Mouse (Mus musculus) heart, embryonic 10.5 days (tissue): ENCODE measurements around the gene Mroh9. TPM values are rescaled to one million over a fixed set of nuclear protein-coding genes. Genes with fewer than 3 reads are reported as not detected.

ENCODE experiments used
- DNase-seq: peaks from one replicate; pipeline ENCODE4 v3.0.0-alpha.2; 2017; ENCODE audit warnings: low spot score
- H3K27ac ChIP-seq: fragments of 300-500 bp; sonication (generic); 2 replicates; pipeline ENCODE4 v1.5.1; 2016; ENCODE audit warnings: mild to moderate bottlenecking
- H3K27me3 ChIP-seq: fragments of 300-500 bp; sonication (generic); 2 replicates; pipeline ENCODE4 v1.6.1; 2016; ENCODE audit warnings: mild to moderate bottlenecking; ENCODE audit not compliant: poor library complexity, insufficient read depth, severe bottlenecking
- H3K36me3 ChIP-seq: fragments of 300-500 bp; sonication (generic); 2 replicates; pipeline ENCODE4 v1.6.1; 2016; ENCODE audit warnings: mild to moderate bottlenecking, moderate library complexity
- H3K4me1 ChIP-seq: fragments of 300-500 bp; sonication (generic); 2 replicates; pipeline ENCODE4 v1.6.1; 2016; ENCODE audit warnings: mild to moderate bottlenecking
- H3K4me3 ChIP-seq: fragments of 300-500 bp; sonication (generic); 2 replicates; pipeline ENCODE4 v1.5.1; 2016; ENCODE audit warnings: mild to moderate bottlenecking, moderate library complexity
- H3K9me3 ChIP-seq: fragments of 300-500 bp; sonication (generic); 2 replicates; pipeline ENCODE4 v1.6.1; 2016; ENCODE audit warnings: mild to moderate bottlenecking, moderate library complexity
- WGBS: fragments of 180-500 bp; shearing (Covaris S2); methylation state at CpG from one replicate; pipeline ENCODE4 v1.1.7; 2016; 5-methylcytosine and 5-hydroxymethylcytosine counted together
- polyA plus RNA-seq: library from polyadenylated mRNA; unstranded; fragments of >200 nt; fragmentation: Nextera tagmentation; extraction: Ambion mirVana; gene quantifications from 2 replicates; pipeline ENCODE4 v1.2.1, GENCODE M21; 2016

Gene Mroh9
- not detected in 2 replicates for polyA plus RNA-seq

DNA sequence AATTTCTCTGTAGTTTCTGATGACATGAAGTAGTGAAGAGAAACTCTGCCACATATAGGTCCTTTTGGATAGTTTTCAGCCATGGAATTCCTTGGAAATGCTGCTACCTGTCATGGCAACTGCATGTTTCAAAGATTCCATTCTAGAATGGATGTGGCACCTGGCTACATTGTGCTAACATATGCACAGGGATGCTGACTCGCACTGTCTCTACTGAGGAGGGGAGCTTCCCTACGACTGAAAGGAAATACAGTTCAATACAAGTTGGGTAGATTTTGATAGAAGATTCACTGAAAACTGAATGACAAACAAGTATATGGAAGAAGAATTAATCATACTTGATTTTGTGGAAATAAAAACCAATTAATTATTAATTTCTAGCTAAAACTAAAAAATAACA is at the start of gene Mroh9:
TSS of gene Mroh9 (minus strand) at position 101 of the 400 bp plus-strand sequence.
- H3K27me3 ChIP-seq = no peaks in the 10 kb centered on the region
- H3K4me1 ChIP-seq = no peaks in the 10 kb centered on the region
- H3K36me3 ChIP-seq = no peaks in the 10 kb centered on the region
- 82% methylated on average over 2 of the region's 2 CpGs for WGBS
- no peak within 1 kb of the TSS for H3K4me3 ChIP-seq
- no peaks in the 10 kb centered on the region for H3K9me3 ChIP-seq
- H3K27ac ChIP-seq = no peak within 1 kb of the TSS
- DNase-seq = no peak

DNA sequence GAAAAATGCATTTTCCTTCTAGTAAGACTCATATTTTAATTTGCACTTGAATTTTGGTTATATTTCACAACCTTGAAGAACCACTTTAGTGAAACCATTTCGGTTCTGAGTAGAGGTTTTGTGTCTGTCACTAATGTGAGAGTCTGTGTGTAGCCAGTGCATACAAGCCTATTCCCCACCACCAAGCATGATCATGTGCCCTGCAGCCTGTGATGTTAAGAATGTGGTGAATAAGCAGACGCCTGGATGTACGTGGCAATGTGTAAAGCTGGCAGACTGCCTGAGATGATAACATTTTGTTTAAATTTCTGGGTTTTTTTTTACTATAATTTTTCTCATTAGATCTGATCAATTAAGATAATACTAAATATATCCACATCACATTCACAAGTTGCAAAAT is 44.5 kb upstream of the Mroh9 start:
- Histone ChIP-seq H3K4me1 (no peaks in the 10 kb centered on the region), H3K36me3 (no peaks in the 10 kb centered on the region), H3K4me3 (no peak overlapping the region), H3K27me3 (no peaks in the 10 kb centered on the region), H3K27ac (no peak overlapping the region), H3K9me3 (no peaks in the 10 kb centered on the region)
- WGBS = 71% methylated on average over 3 of the region's 3 CpGs
- DNase-seq = no peak

DNA sequence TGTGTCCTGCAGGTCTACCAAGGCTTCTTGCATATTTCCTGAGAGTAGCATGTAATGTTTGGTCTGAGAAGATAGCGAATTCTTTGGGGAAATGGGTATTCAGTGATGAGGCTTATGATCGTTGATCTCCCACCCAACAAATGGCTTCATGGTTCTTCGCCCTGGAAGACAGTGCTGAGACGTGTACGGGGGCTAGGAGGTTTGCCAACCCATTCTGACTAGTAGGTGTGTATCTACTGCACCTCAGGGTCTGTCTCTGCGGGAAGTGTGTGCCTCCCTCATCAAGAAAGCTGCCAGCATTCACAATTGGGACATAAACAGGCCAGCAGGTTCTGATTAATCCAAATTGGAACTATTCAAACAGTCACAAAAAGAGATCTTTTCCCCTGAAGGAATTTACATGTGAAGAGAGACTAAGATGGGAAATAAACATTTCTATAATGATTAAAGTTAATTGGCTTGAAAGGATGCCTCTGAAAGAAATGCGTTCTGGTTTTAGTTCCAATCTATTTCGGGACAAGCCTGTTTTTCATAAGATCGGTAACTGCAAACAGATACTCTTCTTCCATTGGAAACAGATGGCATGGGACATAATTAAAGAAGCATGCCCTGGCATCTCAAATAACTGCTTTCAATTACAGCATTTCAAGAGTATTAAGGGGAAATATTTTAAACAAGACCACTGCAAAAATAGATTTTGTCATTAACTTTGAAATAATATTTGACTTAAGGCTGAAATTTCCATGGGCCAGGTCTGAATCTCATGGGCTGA is 43.8 kb upstream of the Mroh9 start:
- no peaks in the 10 kb centered on the region for H3K4me1 ChIP-seq
- no peak overlapping the region for H3K27ac ChIP-seq
- DNase-seq = no peak
- WGBS = 73% methylated on average over 9 of the region's 9 CpGs
- H3K4me3 ChIP-seq = no peak overlapping the region
- no peaks in the 10 kb centered on the region for H3K36me3 ChIP-seq
- no peaks in the 10 kb centered on the region for H3K27me3 ChIP-seq
- H3K9me3 ChIP-seq = no peaks in the 10 kb centered on the region

DNA sequence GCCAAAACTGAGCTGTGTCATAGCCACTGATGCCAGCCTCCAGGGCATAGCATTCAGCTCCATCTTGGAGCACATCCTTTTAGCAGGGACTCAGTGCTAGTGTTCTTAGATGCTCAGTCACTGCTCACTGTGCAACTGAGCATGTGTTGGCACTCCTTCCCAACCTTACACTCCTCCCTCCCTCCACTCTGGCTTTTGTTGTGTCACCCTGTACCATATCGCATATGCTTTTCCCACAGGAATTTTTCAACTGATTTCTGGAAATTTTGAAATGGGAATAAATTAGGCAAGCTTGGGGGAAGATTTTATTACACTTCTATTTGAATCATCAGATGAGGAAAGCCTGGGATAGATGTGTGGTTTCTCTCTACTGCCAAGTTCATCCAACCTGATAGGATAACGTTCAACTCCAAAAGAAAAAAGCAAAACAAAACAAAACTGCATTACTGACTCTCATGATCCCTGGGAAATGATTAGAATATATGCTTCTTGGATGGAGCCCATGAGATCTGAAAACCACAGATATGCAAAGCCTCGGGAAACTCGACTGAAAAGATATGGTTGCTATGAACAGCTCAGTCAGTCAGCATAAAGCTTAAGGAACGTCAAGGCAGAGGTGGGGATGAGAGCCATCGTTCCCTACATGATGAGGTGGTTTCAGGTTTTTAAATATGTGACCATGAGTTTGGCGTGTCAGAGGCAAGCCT is 40.9 kb upstream of the Mroh9 start:
- H3K27ac ChIP-seq = no peak overlapping the region
- H3K36me3 ChIP-seq = no peaks in the 10 kb centered on the region
- H3K27me3 ChIP-seq = no peaks in the 10 kb centered on the region
- WGBS = 64% methylated on average over 7 of the region's 7 CpGs
- no peaks in the 10 kb centered on the region for H3K4me1 ChIP-seq
- no peak overlapping the region for H3K4me3 ChIP-seq
- H3K9me3 ChIP-seq = no peaks in the 10 kb centered on the region
- DNase-seq = no peak

DNA sequence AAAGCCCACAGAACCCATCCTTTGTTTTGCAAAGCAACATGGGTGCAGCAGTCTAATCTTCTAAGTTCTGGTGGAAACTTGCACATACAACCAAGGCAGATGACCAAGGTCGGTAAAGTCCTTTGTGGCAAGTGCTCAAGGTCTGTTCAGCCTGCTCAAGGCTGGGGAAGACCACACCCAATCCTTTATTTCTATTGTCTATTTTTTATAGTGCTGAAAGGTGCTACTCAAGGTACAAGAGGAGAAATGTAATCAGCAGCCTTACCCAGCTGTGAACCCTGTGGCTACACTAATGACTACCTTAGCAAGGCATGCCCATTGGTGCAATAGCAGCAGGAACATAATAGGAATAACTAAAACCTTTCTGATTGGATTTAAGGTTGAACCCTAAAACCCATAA is 36.9 kb upstream of the Mroh9 start:
- WGBS = 79% methylated on average over 1 of the region's 1 CpGs
- Histone ChIP-seq H3K9me3 (no peaks in the 10 kb centered on the region), H3K36me3 (no peaks in the 10 kb centered on the region), H3K4me3 (no peak overlapping the region), H3K27me3 (no peaks in the 10 kb centered on the region), H3K27ac (no peak overlapping the region), H3K4me1 (no peaks in the 10 kb centered on the region)
- no peak for DNase-seq

DNA sequence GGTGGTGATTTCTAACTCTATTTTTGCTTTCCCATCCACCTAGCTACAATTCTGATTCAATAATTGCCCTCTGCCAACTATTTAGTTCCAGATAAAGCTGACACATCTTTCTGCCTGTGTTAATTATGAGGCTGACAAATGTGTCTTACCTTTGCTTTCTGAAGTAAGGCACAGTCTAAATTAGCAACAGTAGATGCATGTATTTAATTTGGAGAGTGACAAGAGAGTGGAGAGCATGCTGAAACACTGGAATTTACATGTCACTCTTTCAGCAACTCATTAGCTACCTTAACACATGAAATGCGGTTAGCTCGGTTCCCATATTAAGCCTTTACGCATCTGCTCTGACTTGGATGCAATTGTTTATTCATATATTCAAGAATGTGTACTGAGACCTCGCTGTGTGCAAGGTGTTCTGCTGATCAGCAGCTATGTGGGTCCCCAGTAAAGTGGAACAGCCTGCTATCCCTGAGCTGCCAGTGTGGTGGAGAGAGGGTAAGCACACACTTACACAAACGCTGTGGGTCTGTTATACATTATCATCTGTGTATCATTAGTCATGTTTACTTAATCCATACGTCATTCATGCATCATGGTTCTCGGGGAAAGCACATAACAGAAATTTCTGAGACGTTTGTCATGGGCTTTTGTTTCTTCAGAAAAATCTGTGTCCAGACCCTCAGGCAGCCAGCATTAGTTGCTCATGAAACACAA is 28.1 kb upstream of the Mroh9 start:
- WGBS = 75% methylated on average over 8 of the region's 8 CpGs
- no peak for DNase-seq
- Histone ChIP-seq H3K4me3 (no peak overlapping the region), H3K27me3 (no peaks in the 10 kb centered on the region), H3K4me1 (no peaks in the 10 kb centered on the region), H3K27ac (no peak overlapping the region), H3K36me3 (no peaks in the 10 kb centered on the region), H3K9me3 (no peaks in the 10 kb centered on the region)

DNA sequence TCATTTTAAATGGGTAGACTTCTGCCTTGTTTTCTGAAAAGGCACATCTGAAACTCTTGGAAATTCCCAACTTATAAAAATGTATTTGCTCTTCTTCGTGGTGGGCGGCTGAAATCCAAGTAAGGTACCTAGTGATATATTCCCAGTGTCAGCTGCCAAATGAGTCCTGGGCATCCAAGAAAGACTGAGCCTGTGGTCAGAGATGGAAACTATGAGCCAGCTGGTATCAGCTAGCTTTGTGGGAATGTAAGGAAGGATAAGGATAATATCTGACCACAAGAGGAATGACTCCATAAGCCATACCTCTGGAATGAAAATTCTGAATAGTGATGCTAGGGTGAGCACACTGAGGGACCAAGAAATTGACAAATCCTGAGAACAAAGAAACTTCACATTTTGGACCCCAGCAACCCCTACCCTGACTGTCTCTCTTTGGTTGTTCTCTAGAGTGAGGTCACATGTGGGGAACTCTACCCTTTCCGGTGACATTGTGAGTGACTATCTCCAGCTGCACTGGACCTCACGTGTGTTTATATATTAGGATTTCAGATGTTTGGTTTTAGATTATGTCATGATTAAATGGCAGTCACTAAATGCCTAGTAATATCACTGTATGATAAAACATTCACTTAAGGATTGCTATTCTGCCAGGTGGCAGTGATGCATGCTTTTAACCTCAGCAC is 27.2 kb upstream of the Mroh9 start:
- no peaks in the 10 kb centered on the region for H3K27me3 ChIP-seq

DNA sequence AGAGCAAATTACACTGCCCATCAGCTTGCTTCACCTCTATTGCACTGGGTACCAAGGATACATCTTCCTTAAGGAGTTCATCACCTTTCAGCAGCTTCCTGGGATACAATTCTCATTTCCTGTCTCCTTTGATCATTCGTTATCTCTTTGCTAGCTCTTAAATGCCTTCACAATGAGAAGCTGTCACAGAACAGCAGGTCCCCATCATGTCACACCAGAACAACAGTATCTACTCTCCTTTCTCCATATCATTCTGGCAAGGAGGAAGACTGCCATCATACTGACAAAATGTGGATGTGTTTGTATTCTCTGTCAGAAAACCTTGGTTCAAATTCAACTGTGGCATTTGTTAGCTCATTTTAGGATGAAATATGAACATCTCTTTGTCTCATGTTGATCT is 19.5 kb upstream of the Mroh9 start:
- Histone ChIP-seq H3K27me3 (no peaks in the 10 kb centered on the region), H3K27ac (no peak overlapping the region), H3K9me3 (no peaks in the 10 kb centered on the region), H3K4me1 (no peaks in the 10 kb centered on the region), H3K36me3 (no peaks in the 10 kb centered on the region), H3K4me3 (no peak overlapping the region)
- DNase-seq = no peak
- 30% methylated on average over 1 of the region's 1 CpGs for WGBS

More for the DNA sequence above, 27.2 kb upstream of the Mroh9 start:
- no peak overlapping the region for H3K4me3 ChIP-seq
- H3K27ac ChIP-seq = no peak overlapping the region
- H3K36me3 ChIP-seq = no peaks in the 10 kb centered on the region
- H3K9me3 ChIP-seq = no peaks in the 10 kb centered on the region
- no peak for DNase-seq
- no peaks in the 10 kb centered on the region for H3K4me1 ChIP-seq
- 85% methylated on average over 4 of the region's 4 CpGs for WGBS

DNA sequence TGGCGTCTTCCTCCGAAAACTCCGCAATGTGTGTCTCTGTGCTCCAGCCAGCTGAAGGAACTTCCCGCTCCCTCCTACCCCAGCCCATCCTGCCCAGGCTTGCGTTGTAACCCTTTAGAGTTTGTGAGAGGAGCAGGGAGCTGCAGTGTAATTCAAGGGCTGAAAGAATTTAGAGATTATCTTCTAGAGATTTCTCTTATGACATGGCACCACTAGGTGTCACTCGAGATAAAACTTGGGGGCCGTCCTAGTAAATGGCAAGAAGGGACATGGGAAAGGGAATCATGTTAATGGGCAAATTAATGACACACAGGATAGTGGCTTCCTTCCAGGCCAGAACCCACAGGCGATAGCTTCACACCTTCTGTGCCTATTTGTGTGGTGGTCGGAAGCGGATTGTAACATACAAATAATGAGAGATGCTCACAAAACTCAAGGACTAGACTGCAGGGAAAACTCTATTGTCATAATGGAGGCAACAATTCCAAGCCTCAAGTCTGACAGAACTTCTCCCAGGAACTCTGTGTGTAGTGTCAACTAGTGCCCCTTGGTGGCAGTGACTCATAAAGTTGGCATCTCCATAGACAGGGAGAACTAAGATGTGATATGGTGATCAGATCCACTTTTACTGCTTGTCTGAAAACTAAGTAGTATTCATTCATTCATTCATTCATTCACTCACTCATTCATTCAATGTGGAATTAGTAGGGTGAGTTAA is 6.1 kb upstream of the Mroh9 start:
- Histone ChIP-seq H3K4me1 (no peaks in the 10 kb centered on the region), H3K9me3 (no peaks in the 10 kb centered on the region), H3K27me3 (no peaks in the 10 kb centered on the region), H3K27ac (no peak overlapping the region), H3K4me3 (no peak overlapping the region), H3K36me3 (no peaks in the 10 kb centered on the region)
- DNase-seq = no peak
- 54% methylated on average over 10 of the region's 10 CpGs for WGBS

DNA sequence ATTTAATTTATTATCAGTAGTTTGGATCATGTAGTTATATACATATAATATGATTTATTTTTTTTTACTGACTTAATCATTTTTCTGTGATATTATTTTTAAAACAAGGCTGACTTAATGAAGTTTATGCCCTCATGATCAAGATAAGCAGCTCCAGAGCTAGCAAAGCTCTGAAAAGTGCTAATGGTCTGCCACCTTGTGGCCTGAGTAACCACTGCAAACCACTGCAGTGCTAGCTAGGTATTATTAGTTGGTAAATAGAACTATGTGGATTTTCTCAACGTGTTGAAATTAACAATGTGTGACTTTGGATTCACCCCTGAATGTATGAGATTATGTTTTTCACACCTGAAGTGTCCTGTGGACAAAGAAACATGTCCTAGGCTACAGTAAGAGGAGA is 15.0 kb downstream of the Mroh9 start:
- Histone ChIP-seq H3K9me3 (no peaks in the 10 kb centered on the region), H3K36me3 (no peaks in the 10 kb centered on the region), H3K4me3 (no peak overlapping the region), H3K27me3 (no peaks in the 10 kb centered on the region), H3K4me1 (no peaks in the 10 kb centered on the region), H3K27ac (no peak overlapping the region)
- 3% methylated on average over 1 of the region's 1 CpGs for WGBS
- DNase-seq = no peak

DNA sequence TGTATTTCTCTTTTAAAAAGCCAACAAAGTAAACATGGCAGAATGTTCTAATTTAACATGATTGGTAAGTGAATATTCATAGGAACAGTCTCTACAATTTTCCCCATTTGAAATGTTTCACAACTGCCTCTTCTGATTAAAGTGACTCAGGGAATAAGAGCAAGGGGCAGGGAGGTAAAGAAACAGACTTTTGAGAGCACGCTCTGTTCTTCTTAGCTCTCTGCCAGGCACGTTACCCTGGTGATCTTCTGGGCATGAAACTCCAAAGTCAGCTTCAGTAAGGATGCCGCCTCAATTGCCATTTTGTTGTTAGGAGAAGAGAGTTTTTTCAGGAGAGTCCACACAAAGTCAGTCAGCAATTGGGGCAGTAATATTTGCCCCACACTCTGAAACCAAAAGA is 25.1 kb downstream of the Mroh9 start:
- no peaks in the 10 kb centered on the region for H3K27me3 ChIP-seq
- H3K9me3 ChIP-seq = no peaks in the 10 kb centered on the region
- no peak for DNase-seq
- H3K4me3 ChIP-seq = no peak overlapping the region
- H3K27ac ChIP-seq = no peak overlapping the region
- WGBS = 74% methylated on average over 3 of the region's 3 CpGs
- no peaks in the 10 kb centered on the region for H3K4me1 ChIP-seq
- H3K36me3 ChIP-seq = no peaks in the 10 kb centered on the region

DNA sequence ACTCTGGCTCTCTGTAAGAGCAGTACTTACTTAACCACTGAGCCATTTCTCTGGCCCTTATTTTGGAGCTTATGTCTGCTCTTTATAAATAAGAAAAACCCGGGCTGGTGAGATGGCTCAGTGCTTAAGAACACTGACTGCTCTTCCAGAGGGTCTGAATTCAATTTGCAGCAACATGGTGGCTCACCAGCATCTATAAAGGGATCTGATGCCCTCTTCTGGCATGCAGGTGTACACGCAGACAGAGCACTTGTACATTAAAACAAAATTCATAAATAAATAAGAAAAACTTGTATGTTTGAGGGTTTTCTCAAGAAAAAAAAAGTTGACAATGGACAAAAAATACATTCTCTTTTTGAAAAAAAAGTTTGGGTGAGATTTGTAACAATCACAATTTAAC is 28.1 kb downstream of the Mroh9 start:
- no peak for DNase-seq
- no peaks in the 10 kb centered on the region for H3K27me3 ChIP-seq
- H3K36me3 ChIP-seq = no peaks in the 10 kb centered on the region
- no peaks in the 10 kb centered on the region for H3K4me1 ChIP-seq
- 56% methylated on average over 2 of the region's 2 CpGs for WGBS
- H3K9me3 ChIP-seq = no peaks in the 10 kb centered on the region
- H3K27ac ChIP-seq = no peak overlapping the region
- no peak overlapping the region for H3K4me3 ChIP-seq
